Mouse (Mus musculus) kidney, postnatal 4 days (tissue): ENCODE results near the gene Kifc3.

Experiments
- DNase-seq, 2 experiments: peaks; one replicate each; pipeline ENCODE4 v3.0.0; 2021; ENCODE audit warnings: mixed read lengths in 2 of 2

Gene Kifc3

GRCm38 (mm10) chr8:95067582-95067981 is 135.0 kb downstream of the Kifc3 start:
- DNase-seq = peak; percentile 81 to 84

DNA sequence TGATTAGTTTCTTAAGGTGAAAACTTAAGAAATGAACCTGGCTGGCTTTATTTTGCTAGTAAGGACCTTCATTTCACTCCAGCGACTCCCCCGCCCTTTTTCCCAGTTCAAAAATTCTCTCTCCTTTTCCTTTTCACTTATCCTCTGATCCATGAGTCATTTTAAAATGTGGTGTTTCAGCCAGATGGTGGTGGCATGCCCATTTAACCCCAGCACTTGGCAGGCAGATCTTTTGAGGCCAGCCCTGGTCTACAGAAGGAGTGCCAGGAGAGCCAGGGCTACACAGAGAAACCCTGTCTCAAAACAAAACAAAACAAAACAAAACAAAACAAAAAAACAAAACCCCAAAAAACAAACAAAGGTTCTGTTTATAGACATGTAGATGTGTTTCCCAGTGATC is 138.1 kb downstream of the Kifc3 start:
- DNase-seq = no peak

- peak in 1 of 2 experiments; percentile 24 for DNase-seq
Measured at GRCm38 (mm10) chr8:95059812-95060533, 142.6 kb downstream of the Kifc3 start.

GRCm38 (mm10) chr8:95058661-95059060 is 144.0 kb downstream of the Kifc3 start:
- no peak for DNase-seq

- DNase-seq = no peak
Measured at GRCm38 (mm10) chr8:95056414-95056813, 146.2 kb downstream of the Kifc3 start.

DNA sequence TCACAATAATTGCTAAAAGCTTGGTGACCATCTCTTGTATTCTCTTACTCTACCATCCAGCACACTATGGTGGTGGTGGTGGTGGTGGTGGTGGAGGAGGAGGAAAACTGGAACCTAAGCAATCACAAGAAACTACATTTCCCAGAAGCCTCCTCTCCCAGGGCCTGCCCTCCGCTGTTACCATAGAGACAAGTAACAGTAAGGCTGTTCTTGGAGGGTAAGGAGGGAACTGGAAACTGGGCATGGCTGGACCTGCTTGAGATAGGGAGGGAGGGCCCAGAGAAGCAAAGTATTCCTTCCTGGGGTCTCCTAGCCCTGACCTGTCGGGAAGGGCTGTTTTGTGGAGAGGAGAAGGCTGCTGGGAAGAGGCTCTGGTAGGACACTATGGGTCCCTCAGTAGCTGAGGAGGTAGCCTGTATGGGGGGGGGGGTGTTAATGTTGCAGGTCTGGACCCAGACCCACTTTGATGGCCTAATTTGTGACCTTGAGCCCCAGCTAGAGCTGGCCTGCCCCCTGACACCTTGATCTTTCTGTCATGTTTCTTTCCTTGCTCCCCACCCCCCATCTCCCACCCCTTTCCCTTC is 147.6 kb downstream of the Kifc3 start, which contains the start of gene Drc7:
Gene Drc7 (plus strand): TSS at position 177 of the 584 bp plus-strand sequence.
- no peak for DNase-seq

- no peak for DNase-seq
Measured at GRCm38 (mm10) chr8:95054438-95054837, 148.2 kb downstream of the Kifc3 start.
